Mouse (Mus musculus) hematopoietic stem cell, adult 5-6 weeks (primary cell): ENCODE data around the gene 6430628N08Rik. TPM values are rescaled to one million over a fixed set of nuclear protein-coding genes. Genes with fewer than 3 reads are reported as not detected.

ENCODE experiments used
- ATAC-seq, 2 experiments: fragments of 125-278 bp in 1 of 2; replicated peaks in 1 of 2; 2 replicates each; pipeline ENCODE4 v1.8.0; 2016 to 2017; ENCODE audit warnings: inconsistent platforms in 2 of 2, mild to moderate bottlenecking in 2 of 2, moderate number of reproducible peaks in 2 of 2, low read depth in 1 of 2, moderate TSS enrichment in 1 of 2; ENCODE audit not compliant: low FRiP score in 2 of 2, poor library complexity in 2 of 2, severe bottlenecking in 2 of 2, insufficient read depth in 1 of 2, low TSS enrichment in 1 of 2
- total RNA-seq: library from RNA; stranded (forward); fragments of 172-1452, 232-1000 nt; gene quantifications from 2 replicates; pipeline ENCODE4 v1.2.3, GENCODE M21; 2017

The 6430628N08Rik gene
- total RNA-seq, 1 experiment from 2014 or later = not detected

DNA sequence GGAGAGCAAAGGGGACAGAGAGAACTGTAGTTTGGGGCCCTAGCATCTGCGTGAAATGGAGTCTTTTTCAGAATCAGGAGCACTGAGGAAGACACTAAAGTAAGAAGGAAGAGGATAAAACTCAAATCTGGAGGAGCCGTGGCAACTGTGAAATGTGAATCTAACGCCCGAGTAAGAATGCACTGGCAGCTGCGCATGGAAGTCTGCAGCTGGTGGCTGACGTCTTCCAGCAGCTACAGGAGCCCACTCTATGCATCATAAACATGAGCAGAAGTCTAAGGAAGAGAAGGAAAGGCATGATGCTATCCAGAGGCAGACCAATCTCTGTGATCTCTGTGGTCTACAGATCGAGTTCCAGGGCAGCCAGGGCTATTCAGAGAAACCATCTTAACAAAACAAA, 37.2 kb downstream of the 6430628N08Rik start:
- no peak for ATAC-seq

DNA sequence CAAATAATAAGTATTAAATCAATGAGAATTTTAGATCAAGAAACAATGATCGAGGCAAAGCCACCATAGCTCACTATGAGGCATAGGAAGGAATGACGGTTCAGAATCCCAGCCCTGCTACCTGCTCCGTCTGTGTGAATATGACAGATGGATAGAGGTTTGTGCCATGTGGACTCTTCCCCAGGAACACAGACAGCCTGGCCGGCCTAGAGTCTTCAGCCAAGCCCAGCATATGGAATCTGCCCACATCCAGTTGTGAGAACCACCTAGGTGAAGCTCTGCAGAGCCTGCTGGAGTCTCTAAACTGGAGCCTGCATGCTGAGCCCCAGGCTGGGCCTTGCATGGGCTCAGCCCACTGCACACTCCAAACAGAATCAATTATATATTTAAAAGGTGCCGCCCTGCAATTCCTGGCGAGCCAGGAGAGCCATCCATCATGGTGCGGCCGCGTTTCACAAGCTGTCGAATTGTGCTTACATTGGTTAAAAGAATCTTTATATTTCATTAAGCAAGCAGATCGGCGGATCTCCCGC, 41.2 kb downstream of the 6430628N08Rik start:
- ATAC-seq = no peak

DNA sequence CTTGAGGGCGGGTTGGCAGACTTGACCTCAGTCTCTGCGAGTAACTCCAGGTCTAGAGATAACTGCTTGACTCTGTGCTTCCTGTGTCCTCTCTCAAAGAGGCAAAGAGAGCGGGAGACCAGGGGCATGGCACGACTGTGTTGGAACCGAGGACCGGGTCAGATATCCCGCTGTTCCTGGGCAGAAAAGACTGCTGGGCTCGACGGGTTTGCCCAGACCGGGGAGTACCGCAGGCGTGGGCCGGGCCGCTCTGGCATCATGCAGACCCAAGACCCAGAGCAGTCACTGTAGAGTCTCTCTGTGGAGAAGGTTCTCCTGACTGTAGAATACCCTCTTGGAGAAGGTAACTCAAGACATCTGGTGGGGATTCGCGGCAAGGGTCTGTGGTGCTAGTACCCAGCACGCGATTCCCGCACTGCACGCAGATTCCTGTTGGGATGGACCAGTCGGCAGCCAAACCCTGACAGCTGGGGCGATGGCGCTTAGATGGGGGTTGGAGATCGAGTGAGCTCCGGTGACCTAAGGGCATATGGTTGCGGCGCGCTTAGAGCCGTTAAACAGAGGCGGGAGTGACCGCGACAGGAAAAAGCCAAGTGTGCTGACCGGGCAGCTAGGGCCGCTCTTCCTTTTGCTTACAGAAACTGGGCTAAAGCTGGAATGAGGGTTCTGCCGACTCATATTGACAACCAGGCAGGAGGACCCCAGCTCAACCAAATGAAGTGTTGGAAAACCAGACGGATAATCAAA, 45.5 kb downstream of the 6430628N08Rik start:
- 0 out of 4 replicates have a peak, but pooled peaks of 1 of the 2 experiments have one; percentile 9 for ATAC-seq

DNA sequence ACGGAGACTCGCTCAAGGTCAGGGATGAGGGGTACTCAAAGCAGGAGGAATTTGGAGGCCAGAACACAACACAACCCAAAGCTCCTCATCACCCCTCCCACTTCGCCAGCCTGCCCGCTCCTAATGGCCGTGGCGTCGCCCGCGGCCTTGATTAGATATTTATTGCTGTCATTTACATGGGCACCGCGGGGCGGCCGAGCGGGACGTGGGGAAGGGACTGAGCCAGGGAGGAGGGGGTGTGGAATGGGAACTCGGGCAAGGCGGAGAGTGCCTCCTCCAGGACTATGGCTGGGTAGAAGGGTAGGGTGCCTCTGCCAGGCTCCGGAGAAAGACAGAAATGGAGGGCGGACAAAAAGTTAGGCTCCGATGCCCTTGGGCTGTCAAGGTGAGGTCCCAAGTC, 46.2 kb downstream of the 6430628N08Rik start:
- no peak for ATAC-seq

DNA sequence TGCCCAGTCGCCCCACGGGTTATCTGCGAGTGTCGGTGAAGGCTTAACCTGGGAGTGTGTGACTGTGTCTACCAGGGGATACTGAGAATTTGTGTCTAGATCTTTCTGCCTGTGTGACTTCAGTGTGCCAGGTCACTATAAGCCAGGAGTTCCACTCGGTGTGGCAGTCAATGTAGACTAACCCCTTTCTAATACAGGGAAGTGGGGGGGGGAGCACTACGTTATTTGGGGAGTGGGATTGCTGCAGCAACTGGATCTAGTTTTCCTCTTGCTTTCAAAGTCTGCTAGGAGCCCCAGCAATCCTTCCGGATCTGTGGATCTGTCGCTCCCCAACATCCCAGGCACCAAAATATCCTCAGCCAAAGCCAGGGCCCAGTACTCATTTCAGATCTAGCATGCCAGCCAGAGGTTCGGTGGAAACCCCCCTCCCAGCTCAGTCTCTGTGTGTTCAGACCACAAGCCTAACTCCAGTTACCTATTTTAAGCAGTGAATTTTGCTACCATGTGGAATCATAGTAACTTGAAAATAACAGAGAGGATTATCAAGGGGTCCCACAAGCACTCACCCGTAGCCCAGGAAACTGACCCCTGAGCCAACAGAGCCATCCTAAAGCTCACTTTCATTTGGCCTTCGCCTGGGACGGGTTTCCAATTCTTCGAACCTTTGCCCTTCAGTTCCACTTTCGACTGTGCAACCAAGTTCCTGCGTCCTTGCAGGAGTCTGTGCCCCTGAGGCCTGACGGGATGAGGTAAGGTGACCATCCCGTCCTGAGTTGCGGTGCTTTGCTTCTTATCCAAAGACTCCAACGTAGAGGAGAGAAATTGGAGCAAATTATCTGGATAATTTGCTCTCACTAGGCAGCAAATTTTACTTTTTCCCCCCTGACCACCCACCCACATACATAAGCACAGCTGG, 46.9 kb downstream of the 6430628N08Rik start:
- ATAC-seq = no peak

DNA sequence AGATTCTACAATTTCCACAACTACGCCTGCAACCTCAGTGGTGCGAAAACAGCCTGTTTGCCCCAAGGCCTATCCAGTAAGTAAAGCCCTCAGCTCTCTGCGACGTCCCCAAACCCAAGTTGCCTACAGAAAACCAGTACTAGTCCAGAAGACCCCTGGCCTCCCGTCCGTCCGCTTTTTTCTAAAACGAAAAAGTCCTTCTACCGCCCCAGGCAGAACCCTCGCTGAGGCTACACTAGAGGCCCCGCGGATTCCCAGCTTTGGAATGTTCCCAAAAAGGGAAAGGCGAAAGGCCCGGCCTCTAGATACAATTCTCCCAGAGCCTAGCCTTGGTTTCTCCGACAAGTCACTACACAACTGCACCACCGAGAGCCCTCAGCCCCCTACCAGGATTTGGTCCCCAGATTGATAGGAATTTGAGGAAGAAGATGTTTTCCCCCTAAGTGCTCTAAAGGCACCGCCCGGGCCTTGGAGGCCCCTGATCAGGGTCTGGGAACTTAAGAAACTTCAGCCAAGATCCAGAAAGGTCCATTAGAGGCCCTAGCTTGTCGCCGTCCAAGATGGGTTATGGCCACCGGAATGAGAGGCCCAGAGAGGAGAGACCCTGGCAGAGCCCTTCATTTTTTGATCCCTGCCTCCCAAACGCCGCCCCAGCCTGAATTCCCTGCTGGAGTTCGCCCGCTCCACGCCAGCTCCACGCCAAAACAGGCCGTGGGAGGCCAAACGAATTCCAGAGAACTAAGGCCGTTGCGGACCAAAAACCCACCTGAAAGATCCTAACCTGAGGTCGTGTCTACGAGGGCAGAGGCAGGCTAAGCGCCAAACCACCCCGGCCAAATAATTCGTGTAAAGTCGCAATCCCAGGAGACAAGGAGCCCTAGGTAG, 48.1 kb downstream of the 6430628N08Rik start:
- no peak for ATAC-seq

DNA sequence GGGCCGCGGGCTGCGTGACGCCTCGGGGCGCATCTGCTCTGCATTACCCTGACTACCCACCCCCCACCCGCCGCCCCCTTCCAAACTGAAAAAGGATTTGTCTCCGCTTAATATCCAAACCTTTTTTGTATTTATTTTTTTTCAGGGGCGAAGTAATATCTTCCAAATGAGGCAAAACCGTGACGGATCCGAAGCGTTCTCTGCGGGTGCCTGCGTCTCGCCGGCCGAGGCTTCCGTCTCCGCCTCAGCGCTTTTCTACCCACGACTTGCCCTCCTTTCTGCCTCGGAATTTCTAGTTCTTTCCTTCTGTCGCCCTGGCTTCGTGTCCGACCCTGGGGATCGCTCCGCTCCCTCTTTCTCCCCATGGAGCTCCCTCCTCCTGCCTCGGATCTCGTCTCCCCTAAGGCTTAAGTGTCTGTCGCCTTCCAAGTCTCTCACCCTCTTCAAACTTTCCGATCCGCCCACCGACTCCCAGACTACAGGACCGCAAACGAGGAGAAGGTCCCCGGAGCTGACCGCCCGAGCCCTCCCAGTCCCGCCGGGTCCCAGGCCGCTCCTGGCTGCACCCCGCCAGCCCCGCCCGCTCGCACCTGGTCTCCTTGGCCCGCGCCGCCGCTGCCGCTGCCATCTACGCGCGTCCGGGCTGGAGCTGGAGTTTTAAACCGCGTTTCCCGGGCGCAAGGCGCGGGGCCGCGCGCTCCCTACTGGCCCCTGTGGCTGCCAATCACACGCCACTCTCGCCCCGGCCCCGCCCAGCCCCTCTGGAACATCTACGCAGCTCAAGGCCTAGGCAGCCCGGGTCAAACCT, 49.0 kb downstream of the 6430628N08Rik start, which contains the start of gene Dmbx1:
Gene Dmbx1, minus strand, starts transcription at position 632 of the 808 bp plus-strand sequence.
- ATAC-seq = 0 out of 4 replicates have a peak, but pooled peaks of 1 of the 2 experiments have one; percentile 14

DNA sequence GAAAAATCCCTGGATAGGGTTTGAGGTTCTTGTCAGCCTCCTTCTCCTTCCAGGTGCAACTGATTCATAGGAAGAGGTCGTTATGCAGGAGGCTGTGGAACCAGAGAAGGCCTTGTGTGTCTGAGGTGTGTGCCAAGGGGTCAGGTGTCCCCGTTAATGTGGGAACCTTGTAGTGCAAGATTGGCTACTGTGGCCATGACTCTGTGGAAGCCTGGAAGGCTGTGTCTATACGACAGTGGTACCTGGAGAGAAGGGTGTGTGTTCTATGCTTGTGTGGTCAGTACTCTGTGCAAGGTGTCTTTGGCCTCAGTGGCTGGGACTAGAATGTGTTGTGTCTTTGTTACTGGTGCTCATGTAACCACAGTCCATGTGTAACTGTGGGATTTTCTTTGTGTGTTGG, 50.2 kb downstream of the 6430628N08Rik start:
- no peak for ATAC-seq

DNA sequence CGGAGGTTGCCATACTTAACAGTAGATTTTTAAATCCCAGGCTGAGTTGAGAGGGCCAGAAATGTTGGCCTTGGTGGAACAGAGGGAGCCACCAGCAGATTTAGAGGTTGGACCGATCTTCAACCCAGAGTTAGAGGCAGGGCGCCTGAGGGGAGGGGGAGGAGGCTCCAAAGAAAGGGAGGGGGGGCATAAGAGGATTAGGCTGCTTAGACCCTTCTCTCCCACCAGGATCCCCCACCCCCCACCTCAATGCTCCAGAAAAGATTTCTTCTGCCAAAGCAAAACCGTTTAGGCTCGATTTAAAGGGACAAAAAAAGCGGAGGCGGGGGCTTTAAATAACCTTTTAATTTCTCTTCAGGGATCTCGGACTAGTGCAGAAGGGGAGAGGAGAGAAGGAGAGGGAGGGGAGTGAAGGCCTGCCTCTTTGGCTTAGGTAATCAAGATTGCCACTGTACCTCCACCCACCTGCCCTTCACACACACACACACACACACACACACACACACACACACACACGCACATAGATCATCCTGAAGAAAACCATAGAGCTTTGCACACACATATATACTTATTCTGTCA, 50.9 kb downstream of the 6430628N08Rik start:
- ATAC-seq = no peak

DNA sequence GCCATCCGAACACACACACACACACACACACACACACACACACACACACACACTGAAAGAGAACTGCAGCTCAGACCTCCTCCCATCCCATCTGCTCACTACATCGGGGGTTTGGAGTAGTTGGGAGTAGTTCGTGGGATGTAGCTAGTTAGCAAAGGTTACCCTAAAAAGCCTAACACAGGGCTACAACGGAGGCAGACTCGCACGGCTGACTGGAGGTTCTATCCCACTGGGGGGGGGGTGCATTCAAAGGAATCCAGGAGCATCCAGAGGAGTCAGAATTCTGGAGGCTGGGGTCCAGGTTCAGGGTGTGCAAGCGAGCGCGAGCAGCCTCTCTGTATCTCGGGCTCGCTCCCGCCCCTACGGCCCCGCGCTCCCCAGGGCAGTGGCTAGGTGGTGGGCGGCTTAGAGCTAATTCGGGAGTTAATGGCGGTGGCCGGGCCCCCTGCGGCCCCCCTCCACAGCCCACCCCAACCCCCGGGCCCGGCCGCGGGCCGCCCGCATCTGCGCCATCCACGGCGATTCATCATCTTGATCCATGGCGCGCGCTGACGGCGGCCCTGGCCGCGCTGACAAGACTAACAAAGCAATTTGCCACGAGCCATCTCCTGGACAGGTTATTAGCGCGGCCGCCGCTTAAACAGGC, 53.3 kb downstream of the 6430628N08Rik start:
- ATAC-seq = no peak

Other genes with a start within 250 kb of the 6430628N08Rik start
- gene Cyp4b1, start 242.9 kb upstream of the 6430628N08Rik start, total RNA-seq = 0.94 and 1.2 TPM in 2 replicates
- 62.3 and 65.2 TPM in 2 replicates for gene Efcab14, start 152.9 kb upstream of the 6430628N08Rik start, total RNA-seq
- not detected in 2 replicates for gene Tex38, start 109.6 kb upstream of the 6430628N08Rik start, total RNA-seq
- 13.7 and 16.8 TPM in 2 replicates for gene Atpaf1, start 105.9 kb upstream of the 6430628N08Rik start, total RNA-seq
- gene Mob3c, start 62.6 kb upstream of the 6430628N08Rik start, total RNA-seq = 14.8 and 18.8 TPM in 2 replicates
- gene Mknk1, start 51.5 kb upstream of the 6430628N08Rik start, total RNA-seq = 40.2 and 48.3 TPM in 2 replicates
- gene Kncn, start 6.3 kb upstream of the 6430628N08Rik start, total RNA-seq = not detected in 2 replicates
- gene Dmbx1, start 49.3 kb downstream of the 6430628N08Rik start, total RNA-seq = not detected in 2 replicates
- 10.6 and 20.4 TPM in 2 replicates for gene Faah, start 127.3 kb downstream of the 6430628N08Rik start, total RNA-seq
- 12.1 and 21.3 TPM in 2 replicates for gene Nsun4, start 163.2 kb downstream of the 6430628N08Rik start, total RNA-seq
- 259 and 445 TPM in 2 replicates for gene Uqcrh, start 184.4 kb downstream of the 6430628N08Rik start, total RNA-seq
- 11.8 and 20.5 TPM in 2 replicates for gene Lrrc41, start 184.6 kb downstream of the 6430628N08Rik start, total RNA-seq
- gene Rad54l, start 233.0 kb downstream of the 6430628N08Rik start, total RNA-seq = 16.8 and 17.9 TPM in 2 replicates
- gene Pomgnt1, start 233.2 kb downstream of the 6430628N08Rik start, total RNA-seq = 14.2 and 21.8 TPM in 2 replicates